Mouse (Mus musculus): ENCODE results near the gene Pla2g4a.

DNA sequence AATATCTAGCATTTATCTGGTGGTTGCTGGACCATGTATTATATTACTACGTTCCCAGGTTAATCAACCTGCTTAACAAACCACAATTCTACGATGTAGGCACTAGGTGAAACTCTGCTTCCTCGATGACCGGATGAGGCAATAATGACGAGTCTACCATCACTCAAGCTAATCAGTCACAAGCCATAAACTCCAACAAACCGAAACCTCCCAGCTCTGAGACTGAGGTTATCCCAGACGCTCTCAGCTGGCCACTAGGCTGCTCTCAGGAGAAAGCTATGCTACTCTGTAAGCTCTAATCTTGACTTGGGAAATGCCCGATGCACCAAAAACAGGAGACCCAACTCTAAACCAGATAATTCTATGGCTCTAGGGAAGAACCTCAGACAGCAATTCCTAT, 66.2 kb downstream of the Pla2g4a start:
- no peak for TF ChIP-seq GATA1 (IDR thresholded peaks at IDR 0.05; ENCODE audit: low read length)
- TF ChIP-seq TAL1 (IDR thresholded peaks at IDR 0.05; ENCODE audit: low read length) = no peak
